Mouse (Mus musculus): ENCODE data around the gene Crocc2.
"Not testable (repeated sequence)": the region's sequence is repeated elsewhere in the genome, so short reads cannot be mapped to it uniquely, and the experiment has no call there.

The Crocc2 gene

DNA sequence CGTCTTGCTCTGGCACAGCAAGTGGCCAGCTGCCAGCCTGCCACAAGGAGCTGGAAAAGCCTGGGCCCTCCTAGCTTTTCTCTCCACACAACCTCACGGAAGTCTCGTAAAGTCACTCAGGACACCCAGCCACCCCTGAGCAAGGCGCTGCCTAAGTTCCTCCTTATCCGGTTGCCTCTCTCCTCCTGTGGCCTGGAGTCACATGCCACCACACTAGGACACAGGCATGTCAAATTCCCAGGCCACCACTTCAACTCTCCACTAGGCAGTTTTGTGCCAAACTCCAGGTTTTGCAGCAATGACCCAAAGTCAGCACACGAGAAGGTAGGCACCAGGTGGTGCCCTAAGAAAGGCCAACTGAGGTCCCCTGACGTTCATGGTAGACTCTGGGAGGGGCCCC, 5.9 kb upstream of the Crocc2 start:
- DNase-seq = no peak

- no peak for DNase-seq
Measured at GRCm38 (mm10) chr1:93165447-93165846, 3.1 kb upstream of the Crocc2 start.

DNA sequence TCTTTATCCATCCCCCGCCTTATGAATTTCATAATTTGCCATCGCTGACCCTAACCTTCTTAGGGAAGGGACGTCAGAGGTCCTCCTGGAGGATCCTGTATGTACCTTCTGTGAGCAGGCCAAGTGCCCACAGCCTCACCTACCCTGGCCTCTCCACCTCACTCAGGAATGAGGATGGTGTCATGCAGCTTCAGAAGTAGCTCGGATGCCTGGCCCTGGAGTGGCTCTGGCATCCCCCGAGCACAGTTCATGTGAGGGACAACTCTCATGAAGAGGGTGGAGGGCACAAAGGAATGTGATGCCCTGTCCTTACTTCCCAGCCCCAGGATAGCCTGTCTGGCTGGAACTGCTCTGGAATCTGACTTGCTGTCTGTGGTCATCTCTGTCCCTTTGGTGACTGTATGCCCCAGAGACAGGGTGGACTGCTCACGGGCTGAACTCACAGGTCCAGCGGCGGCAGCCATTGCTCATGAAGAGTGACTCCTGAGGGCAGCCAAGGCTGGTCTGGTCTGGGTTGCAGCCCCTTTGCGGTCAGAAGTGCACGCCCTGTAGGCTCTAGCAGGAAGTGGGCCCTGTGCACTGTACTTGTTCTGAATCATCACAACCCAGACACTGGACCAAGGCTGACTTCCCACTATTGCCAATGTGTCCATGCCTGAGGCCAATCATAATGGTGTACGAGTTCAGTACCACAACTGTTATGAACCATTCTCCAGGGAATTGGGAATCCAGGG, 2.0 kb upstream of the Crocc2 start:
- no peak for DNase-seq

- no peak for DNase-seq
Measured at GRCm38 (mm10) chr1:93173665-93174064, 5.1 kb downstream of the Crocc2 start.

DNA sequence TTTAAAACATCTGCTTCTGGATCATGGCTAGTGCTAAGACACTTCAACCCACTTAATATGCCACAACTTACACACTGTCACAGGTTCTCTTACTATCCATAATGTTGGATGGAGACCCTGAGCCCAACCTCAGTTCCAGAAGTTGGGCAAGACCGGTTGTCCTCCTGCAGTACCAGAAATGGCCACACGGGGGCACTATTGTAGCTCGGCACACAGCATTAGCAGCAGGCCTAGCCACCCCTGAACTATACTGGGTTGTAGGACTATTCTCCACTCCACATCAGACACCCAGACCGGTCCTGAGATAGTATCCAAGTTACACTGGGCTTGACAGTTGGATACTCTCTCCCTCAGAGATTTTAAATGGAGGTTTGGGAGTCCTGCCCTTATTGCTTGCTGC, 5.9 kb downstream of the Crocc2 start:
- DNase-seq = peak; percentile 78

GRCm38 (mm10) chr1:93175849-93176248, 7.3 kb downstream of the Crocc2 start:
- DNase-seq = no peak

DNA sequence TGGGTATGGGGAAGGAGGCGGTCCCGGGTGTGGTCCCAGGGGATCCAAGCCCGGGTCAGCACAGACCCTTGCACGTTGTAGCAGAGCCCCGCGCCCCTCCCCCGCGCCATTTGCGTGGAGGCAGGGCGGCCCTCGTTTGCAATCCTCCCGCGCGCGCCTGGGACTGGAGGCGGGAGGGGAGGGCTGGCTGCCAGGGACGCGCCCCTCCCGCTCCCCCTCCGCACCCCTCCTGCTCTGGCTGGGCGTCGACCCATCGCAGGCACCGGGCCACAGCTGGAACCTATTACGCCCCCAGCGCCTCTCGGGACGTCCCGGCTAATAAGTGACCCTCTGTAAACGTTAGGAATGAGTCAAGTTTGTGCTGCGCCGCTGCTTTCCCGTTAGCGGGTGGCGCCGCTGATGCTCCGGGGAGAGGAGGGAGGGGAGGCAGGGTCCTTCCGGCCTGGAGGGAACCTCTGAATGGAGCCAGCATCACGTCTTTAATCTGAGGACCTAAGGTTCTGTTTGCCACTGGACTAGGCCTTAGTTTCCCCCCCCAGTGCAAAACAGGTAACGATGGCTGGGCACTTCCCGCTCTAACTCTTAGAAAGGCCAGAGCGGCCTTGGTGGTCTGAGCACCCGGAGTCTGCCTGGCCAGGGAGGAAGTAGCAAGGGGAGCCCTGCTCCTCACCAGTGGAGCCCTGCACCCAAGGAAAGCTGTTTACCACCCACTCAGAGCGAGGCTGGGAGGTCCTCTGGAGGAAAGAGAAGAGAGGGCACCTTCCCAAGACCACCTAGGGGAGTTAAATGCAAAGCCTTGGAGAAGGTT, 8.2 kb downstream of the Crocc2 start:
- peak; percentile 11 for DNase-seq

DNA sequence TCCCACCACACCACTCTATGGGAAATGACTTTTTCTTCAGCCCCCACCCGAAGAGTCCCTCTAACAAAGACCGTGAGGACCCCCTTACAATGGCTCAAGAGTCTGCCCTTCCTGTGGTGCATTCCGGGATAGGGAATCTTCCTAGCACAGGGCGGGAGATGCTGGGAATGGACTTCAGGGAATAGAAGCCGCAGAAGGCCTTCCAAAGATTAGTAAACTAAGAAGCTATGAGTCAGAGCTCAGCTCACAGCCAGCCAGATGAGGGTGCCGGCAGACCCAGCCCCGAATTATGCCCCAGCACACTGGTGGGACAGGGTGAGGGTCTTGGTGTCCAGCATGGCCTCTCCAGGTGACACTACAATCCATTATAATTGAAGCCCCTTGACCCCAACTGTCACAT, 13.8 kb downstream of the Crocc2 start:
- DNase-seq = no peak

DNA sequence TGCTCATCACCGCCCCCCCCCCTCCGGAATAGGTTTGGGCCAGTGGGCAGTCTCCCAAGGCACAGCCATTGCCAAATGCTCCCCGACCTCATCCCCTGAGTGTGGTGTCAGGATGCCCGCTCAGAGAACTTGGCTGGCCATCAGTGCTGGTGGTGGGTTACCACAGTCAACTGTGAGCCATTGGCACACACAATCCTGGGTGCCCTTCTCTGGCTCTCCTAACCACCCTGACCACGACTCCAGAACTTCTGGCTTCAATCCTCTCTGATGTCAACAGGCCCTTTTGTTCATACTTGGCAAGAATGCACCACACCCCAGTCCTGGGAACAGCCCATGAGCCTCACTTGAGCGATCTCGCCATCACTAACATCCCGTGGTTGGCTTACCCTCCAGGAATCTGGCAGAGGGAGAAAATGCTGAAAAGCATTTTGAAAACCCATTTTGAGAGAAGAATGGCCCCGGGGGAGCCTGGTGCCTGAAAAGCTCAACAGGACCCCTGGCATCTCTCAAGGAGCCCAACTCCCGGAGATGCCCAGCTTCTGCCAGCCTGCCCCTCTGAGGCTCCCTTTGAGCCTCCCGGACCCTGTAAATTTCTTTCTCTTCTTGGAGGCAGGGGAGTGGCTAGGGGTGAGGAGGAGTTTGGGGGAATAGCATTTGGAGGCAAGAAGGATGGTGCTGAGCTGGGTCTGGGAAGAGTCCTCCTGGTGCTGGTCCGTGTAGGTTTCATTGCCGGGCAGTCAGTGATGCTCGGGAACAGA, 15.7 kb downstream of the Crocc2 start:
- peak; percentile 13 for DNase-seq

- DNase-seq = no peak
Measured at GRCm38 (mm10) chr1:93190726-93191305, 22.3 kb downstream of the Crocc2 start.

- DNase-seq = no peak
Measured at GRCm38 (mm10) chr1:93194961-93195360, 26.4 kb downstream of the Crocc2 start.

DNA sequence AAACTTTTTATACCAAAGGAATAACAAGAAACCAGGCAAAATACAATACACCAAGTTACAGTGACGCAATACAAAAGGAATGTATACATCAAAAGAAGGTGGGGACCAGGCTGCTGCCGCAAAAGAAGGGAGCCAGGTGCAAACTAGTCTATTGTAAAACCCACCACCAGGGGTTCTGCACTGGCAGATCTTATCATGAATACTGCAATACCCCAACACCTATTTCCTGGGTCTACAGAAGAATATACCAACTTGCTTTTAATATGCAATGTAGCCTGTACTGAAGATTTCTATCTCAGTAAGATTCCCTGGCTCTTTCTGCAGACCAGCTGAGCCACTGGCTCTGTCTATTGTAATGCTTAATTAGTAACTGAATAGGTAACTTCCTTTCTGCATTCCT, 28.9 kb downstream of the Crocc2 start:
- DNase-seq = not testable (repeated sequence)

DNA sequence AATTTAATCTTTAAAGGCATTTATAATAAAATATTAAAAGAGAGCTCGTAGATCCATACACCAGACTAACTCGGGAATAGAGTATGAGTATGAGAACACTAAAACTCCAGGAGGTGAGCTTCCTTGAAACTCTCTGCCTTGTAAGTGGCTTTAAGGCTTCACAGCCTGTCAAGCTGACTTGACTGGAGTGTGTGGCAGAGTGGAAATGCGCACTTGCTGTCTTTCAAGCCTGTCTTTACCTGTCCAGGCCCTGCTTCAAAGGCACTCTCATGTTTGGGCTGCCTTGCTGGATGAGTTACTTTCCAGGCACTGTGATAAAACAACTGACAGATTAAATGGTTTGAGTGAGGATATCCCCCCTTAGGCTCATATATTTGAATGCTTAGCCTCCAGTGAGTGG, 29.4 kb downstream of the Crocc2 start:
- no peak for DNase-seq

GRCm38 (mm10) chr1:93206277-93206970, 37.9 kb downstream of the Crocc2 start:
- DNase-seq = no peak

GRCm38 (mm10) chr1:93207536-93208064, 39.1 kb downstream of the Crocc2 start:
- DNase-seq = no peak

GRCm38 (mm10) chr1:93210213-93210641, 41.7 kb downstream of the Crocc2 start:
- no peak for DNase-seq

DNA sequence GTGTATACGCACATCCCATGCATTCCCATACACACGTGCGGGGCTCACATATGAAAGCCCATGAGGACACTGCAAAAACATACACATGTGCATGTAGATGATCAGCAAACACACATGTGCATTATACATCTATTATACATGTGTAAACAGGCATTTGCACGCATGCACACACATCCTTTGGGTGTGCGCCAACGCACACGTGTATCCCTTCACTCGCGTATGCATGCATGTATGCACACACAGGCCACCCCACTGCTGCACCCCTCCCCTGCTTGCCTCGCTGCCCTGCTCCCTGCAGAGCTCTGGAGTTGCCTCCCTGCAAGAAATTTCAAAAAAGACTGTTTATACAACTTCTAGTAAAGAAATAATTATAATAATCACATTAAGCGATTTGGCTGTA, 42.5 kb downstream of the Crocc2 start:
- DNase-seq = no peak

- no peak for DNase-seq
Measured at GRCm38 (mm10) chr1:93211549-93212220, 43.2 kb downstream of the Crocc2 start.

GRCm38 (mm10) chr1:93212441-93212840, 43.9 kb downstream of the Crocc2 start:
- DNase-seq = no peak

DNA sequence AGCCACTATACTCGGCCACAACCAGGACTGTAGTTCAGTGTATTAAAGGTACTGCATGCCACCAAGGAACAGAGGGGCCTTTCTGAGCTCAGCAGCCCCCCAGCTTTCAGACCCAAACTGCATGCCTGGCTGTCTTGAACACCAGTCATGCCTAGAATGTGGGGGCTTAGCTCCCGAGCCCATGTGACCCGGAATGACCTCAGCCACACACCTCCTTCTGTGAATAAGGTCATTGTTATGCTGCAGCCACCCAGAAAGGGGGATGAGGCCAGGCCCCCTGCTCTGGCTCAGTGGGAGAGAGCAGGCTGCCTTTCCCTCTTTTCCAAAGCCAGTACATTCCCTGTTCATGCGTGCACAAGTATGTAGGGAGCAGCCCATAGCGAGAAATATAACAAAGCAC, 46.1 kb downstream of the Crocc2 start:
- no peak for DNase-seq

- DNase-seq = no peak
Measured at GRCm38 (mm10) chr1:93216839-93217497, 48.4 kb downstream of the Crocc2 start.
